Mouse (Mus musculus) megakaryocyte, adult 5-6 weeks (primary cell): ENCODE measurements around the gene Gfod2. TPM values are rescaled to one million over a fixed set of nuclear protein-coding genes. Genes with fewer than 3 reads are reported as not detected.

Source experiments
- ATAC-seq: 2 replicates; pipeline ENCODE4 v1.8.0; 2016; ENCODE audit warnings: mild to moderate bottlenecking, inconsistent platforms; ENCODE audit not compliant: poor library complexity, severe bottlenecking
- total RNA-seq, 2 experiments: library from RNA; stranded (forward) in 1 of 2; stranded (reverse) in 1 of 2; fragments of 153-499, 151-499 nt in 1 of 2; fragments of 221-1000, 200-1000 nt in 1 of 2; gene quantifications; 2 replicates each; pipeline versions ENCODE4 v1.2.3 to v1.2.4; 2015 to 2017

Gene Gfod2
- total RNA-seq, 2 experiments from 2014 or later, result 0.16 TPM; not detected in 1

DNA sequence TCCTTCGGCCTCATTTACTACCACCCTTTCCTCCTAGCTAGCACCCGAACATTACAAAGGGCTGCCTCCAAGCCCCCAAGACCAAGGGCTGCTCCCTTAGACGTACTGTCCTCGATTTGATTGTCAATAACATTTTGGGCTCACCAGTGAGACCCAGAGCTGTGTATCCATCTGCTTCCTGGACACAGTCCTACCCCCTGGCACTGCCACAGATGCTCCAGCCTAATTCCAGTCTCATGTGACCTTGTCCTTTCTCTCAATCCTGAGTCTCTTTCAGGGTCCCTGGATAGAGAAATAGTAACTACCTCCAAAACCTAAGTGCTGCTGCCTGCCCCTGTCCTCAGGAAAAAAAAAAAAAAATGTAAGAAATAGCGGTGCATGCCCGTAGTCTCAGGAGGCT is 53.5 kb downstream of the Gfod2 start:
- ATAC-seq, result no peak

DNA sequence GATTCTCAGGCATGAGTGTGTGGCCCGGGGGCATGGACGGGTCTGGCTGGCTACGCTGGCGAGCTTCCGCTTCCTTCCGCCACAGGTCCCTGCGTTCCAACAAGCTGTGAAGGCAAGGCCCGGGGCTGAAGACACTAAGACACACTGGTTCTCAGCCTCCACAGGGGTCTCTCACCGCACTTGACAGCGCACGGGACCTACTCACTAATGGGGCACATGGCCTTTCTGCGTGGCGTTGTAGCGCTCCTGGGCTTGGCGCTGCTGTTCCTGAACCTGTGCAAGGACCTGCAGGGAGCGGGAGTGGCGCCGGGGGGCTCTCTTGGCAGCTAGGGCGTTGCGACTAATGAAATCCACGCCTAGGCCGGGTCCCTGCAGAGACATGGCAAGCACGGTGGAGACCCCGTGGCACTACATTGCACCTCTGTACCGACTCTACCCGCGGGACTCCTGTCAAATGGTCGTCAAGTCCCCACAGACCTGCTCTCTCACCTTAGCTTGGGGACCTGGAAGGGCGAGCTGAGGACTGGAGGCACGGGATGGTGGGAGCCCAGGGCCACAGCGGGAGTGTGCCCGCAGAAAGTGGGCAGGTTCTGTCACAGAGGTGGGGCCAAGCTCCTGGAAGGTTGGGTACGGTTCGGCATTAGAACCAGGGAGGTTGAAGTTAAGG is 54.2 kb downstream of the Gfod2 start:
- no peak for ATAC-seq

- no peak for ATAC-seq
Measured at GRCm38 (mm10) chr8:105702731-105703415, 55.6 kb downstream of the Gfod2 start.

DNA sequence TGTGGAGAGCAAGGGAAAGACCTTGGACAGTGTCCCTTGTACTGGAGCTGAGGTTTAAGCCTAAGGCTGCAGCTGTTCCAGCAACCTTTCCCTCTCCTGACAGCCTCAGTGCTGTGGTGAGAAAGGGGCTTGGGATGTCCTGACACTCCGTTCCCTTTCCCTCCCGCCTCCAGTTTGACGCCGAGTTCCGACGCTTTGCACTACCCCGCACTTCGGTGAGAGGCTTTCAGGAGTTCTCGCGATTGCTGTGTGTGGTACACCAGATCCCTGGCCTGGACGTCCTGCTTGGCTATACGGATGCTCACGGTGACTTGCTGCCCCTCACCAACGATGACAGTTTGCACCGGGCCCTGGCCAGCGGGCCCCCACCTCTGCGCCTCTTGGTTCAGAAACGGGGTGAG is 56.5 kb downstream of the Gfod2 start:
- no peak for ATAC-seq

DNA sequence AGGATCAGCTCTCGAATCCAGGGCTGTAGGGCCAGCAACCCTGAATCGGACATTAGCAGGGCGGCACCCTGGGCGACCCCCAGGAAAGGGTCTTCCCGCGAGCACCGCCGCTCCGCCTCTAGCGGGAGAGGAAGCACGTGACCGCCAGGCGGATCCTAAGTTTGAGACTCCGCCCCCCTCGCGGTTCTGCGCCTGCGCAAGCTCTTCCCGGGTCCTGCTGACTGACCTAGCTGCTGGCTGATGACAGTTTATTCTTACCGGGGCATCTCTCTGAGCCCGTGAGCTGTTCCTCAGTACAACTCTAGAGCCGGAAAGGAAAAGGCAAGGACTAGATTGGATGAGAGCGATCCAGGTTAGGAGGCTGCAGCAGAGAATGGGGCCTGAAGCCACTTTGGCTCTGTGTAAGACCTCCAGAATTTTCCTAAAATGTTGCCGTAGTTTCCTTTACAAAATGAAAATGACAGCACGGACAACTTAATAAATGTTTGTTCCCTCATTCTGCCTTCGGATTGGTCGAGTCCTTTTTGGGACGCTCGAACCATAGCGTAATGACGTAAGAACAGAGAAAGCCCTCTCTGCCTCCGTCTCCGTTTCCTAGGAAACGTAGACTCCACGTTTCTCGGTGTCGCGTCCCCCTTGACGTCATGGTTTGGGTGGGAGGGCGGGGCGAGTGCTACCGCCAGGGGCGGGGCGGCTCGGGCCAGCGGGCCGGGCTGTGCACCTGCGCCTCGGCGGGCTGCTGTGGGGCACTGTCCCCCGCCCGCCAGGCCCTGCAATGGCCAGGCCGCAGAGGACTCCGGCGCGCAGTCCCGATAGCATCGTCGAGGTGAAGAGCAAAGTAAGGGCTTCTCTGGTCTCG is 57.3 kb downstream of the Gfod2 start, which contains the start of the genes Acd and Pard6a:
Gene Acd (minus strand): TSS at position 137 of the 859 bp plus-strand sequence.
Gene Pard6a (plus strand): TSS at position 183 of the 859 bp plus-strand sequence.
- peak; percentile 76 for ATAC-seq

GRCm38 (mm10) chr8:105700566-105700965 is 57.9 kb downstream of the Gfod2 start:
- ATAC-seq, result peak; percentile 75

- no peak for ATAC-seq
Measured at GRCm38 (mm10) chr8:105699488-105700215, 58.8 kb downstream of the Gfod2 start.

DNA sequence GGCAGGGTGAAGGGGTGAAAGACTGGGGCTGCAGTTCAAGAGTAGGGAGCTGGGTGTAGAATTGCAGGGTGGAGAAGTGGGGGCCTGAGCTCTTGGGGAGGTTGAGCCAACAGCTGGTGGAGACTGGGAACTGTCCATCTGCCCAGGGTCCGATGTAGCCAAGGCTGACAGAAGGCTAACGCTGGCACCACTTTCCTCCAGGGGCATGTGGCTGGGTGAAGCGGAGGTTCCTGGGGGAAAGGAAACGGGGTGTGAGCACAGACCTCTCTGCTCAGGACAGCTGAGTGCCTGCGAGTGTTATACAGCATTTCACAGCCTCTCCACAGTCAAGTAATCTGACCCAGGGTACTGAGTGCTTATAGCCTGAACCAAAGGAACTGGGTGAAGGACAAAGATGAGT is 59.7 kb downstream of the Gfod2 start:
- ATAC-seq, result no peak

GRCm38 (mm10) chr8:105697196-105697780 is 61.2 kb downstream of the Gfod2 start:
- ATAC-seq, result no peak

DNA sequence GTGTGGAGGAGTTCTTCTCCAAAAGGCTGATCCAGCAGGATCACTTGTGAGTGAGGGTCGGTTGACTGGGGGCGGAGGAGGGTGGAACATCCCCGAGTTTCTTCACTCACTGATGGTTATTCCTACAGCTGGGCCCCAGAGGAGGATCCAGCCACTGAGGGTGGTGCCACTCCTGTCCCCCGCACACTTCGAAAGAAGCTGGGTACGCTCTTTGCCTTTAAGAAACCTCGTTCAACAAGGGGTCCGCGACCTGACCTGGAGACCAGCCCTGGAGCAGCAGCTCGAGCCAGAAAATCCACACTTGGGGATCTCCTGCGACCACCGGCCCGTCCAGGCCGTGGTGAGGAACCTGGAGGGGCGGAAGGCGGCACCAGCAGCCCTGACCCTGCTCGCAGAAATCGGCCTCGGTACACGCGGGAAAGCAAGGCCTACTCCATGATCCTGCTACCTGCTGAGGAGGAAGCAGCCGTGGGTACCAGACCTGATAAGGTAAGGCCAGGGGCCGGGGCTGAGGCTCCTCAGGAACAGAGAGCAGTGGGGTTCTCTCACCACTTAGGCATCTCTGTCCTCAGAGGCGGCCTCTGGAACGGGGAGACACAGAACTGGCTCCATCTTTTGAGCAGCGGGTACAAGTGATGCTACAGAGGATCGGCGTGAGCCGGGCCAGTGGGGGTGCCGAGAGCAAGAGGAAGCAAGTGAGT is 63.2 kb downstream of the Gfod2 start:
- ATAC-seq, result no peak

DNA sequence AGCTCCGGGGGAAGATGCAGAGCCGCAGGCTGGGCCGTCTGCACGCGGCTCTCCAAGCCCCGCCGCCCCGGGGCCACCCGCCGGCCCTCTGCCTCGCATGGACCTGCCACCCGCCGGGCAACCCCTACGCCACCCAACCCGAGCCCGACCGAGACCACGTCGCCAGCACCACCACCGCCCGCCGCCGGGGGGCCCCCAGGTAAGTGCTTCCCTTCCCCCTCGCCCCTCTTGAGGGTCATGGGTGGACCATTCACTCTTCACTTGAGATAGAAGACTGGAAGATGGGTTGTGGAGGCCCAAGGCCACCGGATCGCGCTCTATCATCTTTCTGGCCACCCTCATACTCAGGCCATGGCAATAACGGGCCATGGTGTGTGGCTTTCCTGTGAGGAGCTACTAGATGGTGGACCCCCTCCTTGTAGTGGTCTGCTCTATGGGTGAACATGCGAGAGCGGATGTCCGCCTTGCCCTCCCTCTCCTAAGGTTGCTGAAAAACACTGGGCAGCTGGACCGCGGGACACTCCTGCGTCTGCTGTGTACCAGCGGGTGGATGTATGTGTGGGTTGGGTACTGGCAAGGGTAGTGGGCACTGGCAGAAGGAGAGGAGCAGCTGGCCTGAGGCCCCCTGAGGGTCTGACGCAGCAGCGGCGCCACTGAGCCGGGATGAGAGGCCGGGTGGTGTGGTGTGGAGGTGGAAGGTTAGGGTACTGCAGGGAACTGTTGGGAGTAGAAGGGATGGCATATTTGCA is 64.2 kb downstream of the Gfod2 start:
- ATAC-seq, result no peak

- ATAC-seq, result no peak
Measured at GRCm38 (mm10) chr8:105693648-105694047, 64.8 kb downstream of the Gfod2 start.

- no peak for ATAC-seq
Measured at GRCm38 (mm10) chr8:105692449-105693182, 65.8 kb downstream of the Gfod2 start.

DNA sequence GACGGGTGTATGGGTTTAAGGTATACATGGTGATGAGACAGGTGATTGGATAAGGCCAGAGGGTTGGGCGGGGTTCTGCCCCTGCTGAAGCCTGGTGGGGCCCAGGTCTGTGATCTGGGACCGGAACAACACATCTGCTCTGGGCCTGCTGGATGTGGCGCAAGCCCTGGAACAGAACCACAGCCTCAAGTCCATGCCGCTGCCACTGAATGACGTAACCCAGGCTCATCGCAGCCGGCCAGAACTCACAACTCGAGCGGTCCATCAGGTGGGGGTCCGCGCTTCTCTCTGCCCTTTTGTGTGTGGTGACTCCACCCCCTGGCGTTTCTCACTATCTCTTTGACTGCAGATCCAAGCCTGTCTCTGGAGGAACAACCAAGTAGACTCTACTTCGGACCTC is 67.5 kb downstream of the Gfod2 start:
- peak; percentile 50 for ATAC-seq

DNA sequence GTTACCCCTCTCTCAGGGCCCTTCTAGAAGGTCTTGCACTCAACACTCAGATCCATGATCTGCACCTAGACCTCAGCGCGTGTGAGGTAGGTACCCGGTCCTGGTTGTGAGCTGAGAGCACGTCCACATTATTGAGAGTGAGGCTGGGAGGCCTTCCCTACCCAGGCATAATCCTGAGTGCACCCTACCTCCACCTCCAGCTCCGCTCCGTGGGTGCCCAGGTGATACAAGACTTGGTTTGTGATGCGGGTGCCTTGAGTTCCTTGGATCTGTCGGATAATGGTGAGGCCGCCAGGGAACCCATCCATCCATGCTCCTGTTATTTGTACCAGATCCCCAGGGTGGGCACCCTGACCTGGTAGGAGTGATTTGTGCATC is 68.5 kb downstream of the Gfod2 start:
- ATAC-seq, result no peak

GRCm38 (mm10) chr8:105689256-105689982 is 69.0 kb downstream of the Gfod2 start:
- ATAC-seq, result no peak

GRCm38 (mm10) chr8:105688242-105688752 is 70.2 kb downstream of the Gfod2 start:
- ATAC-seq, result no peak

GRCm38 (mm10) chr8:105687512-105687911 is 71.0 kb downstream of the Gfod2 start:
- no peak for ATAC-seq
